In the genomic region with DNA sequence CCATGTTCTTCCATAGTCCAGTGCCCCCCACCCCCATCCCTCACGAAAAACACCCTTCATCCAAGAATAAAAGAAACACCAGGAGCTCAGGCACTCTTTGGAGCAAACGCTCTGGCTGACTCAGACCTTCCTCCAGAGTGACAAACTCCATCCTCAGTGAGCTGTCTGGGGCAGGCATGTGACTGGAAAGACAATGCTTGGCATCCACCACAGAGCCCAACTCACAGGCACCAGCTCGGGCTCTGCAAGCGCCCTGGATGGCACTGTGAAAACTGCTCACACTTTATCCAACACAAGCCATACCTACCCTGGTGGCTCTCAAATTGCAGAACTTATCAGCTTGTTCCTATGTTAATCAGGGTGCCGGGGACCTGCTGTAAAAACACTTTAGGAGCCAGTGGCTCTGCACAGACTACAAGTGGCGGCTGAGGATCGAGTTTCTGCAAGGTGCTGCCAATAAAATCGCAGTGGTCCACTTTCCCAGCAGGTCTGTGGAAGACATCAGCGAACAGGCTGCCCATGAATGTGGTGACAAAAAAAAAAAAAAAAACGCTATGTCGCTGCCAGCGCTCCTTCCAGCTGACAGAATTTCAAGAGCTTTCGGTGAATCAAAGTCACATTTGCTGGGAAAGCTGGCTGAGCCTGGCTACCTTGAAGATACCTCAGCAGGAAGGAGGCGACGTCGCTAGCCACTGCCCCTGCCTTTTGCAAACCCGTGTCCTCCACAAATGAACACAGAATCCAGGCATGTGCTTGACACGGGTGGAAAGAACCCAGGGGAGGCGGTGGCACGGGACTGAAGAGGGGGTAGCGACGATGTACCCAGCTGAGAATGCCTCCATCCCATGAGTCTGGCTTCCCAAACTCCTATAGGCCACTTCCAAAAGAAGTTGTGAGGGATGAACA, we compare ENCODE assay signal across 11 mouse cellular contexts. TPM values are rescaled to one million over a fixed set of nuclear protein-coding genes. Genes with fewer than 3 reads are reported as not detected.
DNase-seq lines count a peak whose midpoint lies in the region; ATAC-seq and TF ChIP-seq lines count a peak whose summit lies in the region.
"Had no signal": no experiment of that assay in that cellular context is flagged by ENCODE, and none has a peak within 500 bp of the region (broad histone marks: within the 10 kb centered on the region; RNA-seq: fewer than 3 reads in every experiment).

No protein-coding gene starts in this region.

- H3K4me3 ChIP-seq in lung, embryonic 16.5 days (ENCODE audit: low read length): no peak overlapping the region
- no peak overlapping the region for H3K4me3 ChIP-seq in hindbrain, embryonic 11.5 days (ENCODE audit: low read depth, low read length)
- H3K4me3 ChIP-seq in midbrain, postnatal 0 days (ENCODE audit: low read depth, low read length): no peak overlapping the region

- no peak overlapping the region for H3K9ac ChIP-seq in lung, embryonic 16.5 days (ENCODE audit: low read length)
- H3K9ac ChIP-seq in hindbrain, embryonic 11.5 days (ENCODE audit: low read depth, low read length): no peak overlapping the region
- H3K9ac ChIP-seq in midbrain, postnatal 0 days (replicated peaks; ENCODE audit: low read length, poor library complexity, severe bottlenecking): no peak overlapping the region
- H3K9ac ChIP-seq: lung, embryonic 14.5 days had no signal

- H3K27me3 ChIP-seq in lung, embryonic 16.5 days (ENCODE audit: control insufficient read depth, insufficient read depth, low read depth, low read length): no peaks in the 10 kb centered on the region
- no peaks in the 10 kb centered on the region for H3K27me3 ChIP-seq in hindbrain, embryonic 11.5 days (ENCODE audit: control insufficient read depth, insufficient read depth, low read length)
- H3K27me3 ChIP-seq in midbrain, postnatal 0 days (ENCODE audit: insufficient read depth, low read length): no peaks in the 10 kb centered on the region

- H3K36me3 ChIP-seq in lung, embryonic 16.5 days (ENCODE audit: control insufficient read depth, insufficient read depth, low read length): no peaks in the 10 kb centered on the region
- no peaks in the 10 kb centered on the region for H3K36me3 ChIP-seq in hindbrain, embryonic 11.5 days (ENCODE audit: control insufficient read depth, insufficient read depth, low read length)
- H3K36me3 ChIP-seq in midbrain, postnatal 0 days (ENCODE audit: insufficient read depth, low read length): no peaks in the 10 kb centered on the region

- 31% methylated on average over 22 of the region's 22 CpGs for WGBS in lung, embryonic 16.5 days
- 36% methylated on average over 22 of the region's 22 CpGs for WGBS in hindbrain, embryonic 11.5 days
- 29% methylated on average over 22 of the region's 22 CpGs for WGBS in midbrain, postnatal 0 days

- no peaks in the 10 kb centered on the region for H3K9me3 ChIP-seq in lung, embryonic 16.5 days (ENCODE audit: control insufficient read depth, low read length)
- H3K9me3 ChIP-seq in hindbrain, embryonic 11.5 days (ENCODE audit: control insufficient read depth, low read length): no peaks in the 10 kb centered on the region
- no peaks in the 10 kb centered on the region for H3K9me3 ChIP-seq in midbrain, postnatal 0 days (ENCODE audit: low read length)

- peak; percentile 24; the same call in 1 of the 2 replicates for ATAC-seq in lung, embryonic 16.5 days (ENCODE audit: low read depth)
- no peak for ATAC-seq in hindbrain, embryonic 11.5 days (ENCODE audit: low FRiP score)
- ATAC-seq in midbrain, postnatal 0 days (ENCODE audit: low FRiP score): no peak
- no peak for ATAC-seq in granulocyte monocyte progenitor cell, adult 5-6 weeks (replicated peaks; ENCODE audit: poor library complexity, severe bottlenecking)

- H3K27ac ChIP-seq in lung, embryonic 16.5 days (ENCODE audit: low read length): no peak overlapping the region
- H3K27ac ChIP-seq in hindbrain, embryonic 11.5 days (ENCODE audit: low read depth, low read length): peak overlapping the region; percentile 44; the same call in 1 of the 2 replicates
- peak overlapping the region; percentile 51; the same call in 1 of the 2 replicates for H3K27ac ChIP-seq in midbrain, postnatal 0 days (ENCODE audit: low read depth, low read length)

- TF ChIP-seq CTCF in midbrain, postnatal 0 days (IDR thresholded peaks at IDR 0.05): no peak

- 0 out of 2 replicates have a peak, but pooled peaks cover 2% of the 10 kb centered on the region for H3K4me1 ChIP-seq in lung, embryonic 16.5 days (replicated peaks; ENCODE audit: control insufficient read depth, insufficient read depth, low read length)
- peaks cover 35% of the 10 kb centered on the region for H3K4me1 ChIP-seq in hindbrain, embryonic 11.5 days (replicated peaks; ENCODE audit: control insufficient read depth, insufficient read depth, low read length)
- peaks cover 5% of the 10 kb centered on the region; the same call in 1 of the 2 replicates for H3K4me1 ChIP-seq in midbrain, postnatal 0 days (ENCODE audit: insufficient read depth, low read length)

- DNase-seq in adrenal gland, postnatal 36 days: peak; percentile 11 to 17
- DNase-seq in adrenal gland, adult (ENCODE audit: inconsistent age in 2 of 2, low spot score in 1 of 2): no peak
- no peak for DNase-seq in lung, adult 18-20 months
- no peak for DNase-seq in hindbrain, embryonic 11.5 days (ENCODE audit: low spot score)
- peak; percentile 64 for DNase-seq in midbrain, postnatal 0 days (ENCODE audit: low spot score)
- DNase-seq in spleen, adult 12 weeks (ENCODE audit: low spot score): no peak
- DNase-seq: embryo, embryonic 11 days; lung, embryonic 14.5 days; thymus, adult 18-20 months had no signal

- no peak overlapping the region for H3K4me2 ChIP-seq in lung, embryonic 16.5 days (ENCODE audit: low read depth, low read length)
- no peak overlapping the region for H3K4me2 ChIP-seq in hindbrain, embryonic 11.5 days (replicated peaks; ENCODE audit: low read depth, low read length)
- peak overlapping the region; percentile 15; the same call in 1 of the 2 replicates for H3K4me2 ChIP-seq in midbrain, postnatal 0 days (ENCODE audit: low read depth, low read length, poor library complexity, severe bottlenecking)
- H3K4me2 ChIP-seq: lung, embryonic 14.5 days had no signal

RNA-seq across cellular contexts. Expression of a gene that starts 45.6 kb away (rescaled TPM):
- total RNA-seq in adrenal gland, postnatal 36 days (2021): 10 to 100 TPM; 13.5 to 18.8 TPM
- polyA plus RNA-seq in lung, embryonic 16.5 days (2015; fragmentation: Nextera tagmentation; extraction: Ambion mirVana): 8.9 and 10.7 TPM in 2 replicates
- polyA plus RNA-seq in hindbrain, embryonic 11.5 days (2014; fragmentation: Nextera tagmentation; extraction: Ambion mirVana): 20.9 and 21.7 TPM in 2 replicates
- 37.1 and 53.8 TPM in 2 replicates for total RNA-seq in midbrain, postnatal 0 days (2014; rRNA removed)
- 17.4 and 18.0 TPM in 2 replicates for polyA plus RNA-seq in midbrain, postnatal 0 days (2015; fragmentation: Nextera tagmentation; extraction: Ambion mirVana)
- total RNA-seq in granulocyte monocyte progenitor cell, adult 5-6 weeks (2014; fragmentation: Nextera tagmentation): 29.4 and 39.0 TPM in 2 replicates
- 13.4 and 15.6 TPM in 2 replicates for total RNA-seq in granulocyte monocyte progenitor cell, adult 5-6 weeks (2017)

Comparison
In these comparisons a context has a peak if more than half of its experiments do, and no peak if none do; other contexts are left out.
1. DNase-seq: peak in adrenal gland, postnatal 36 days (2 of 2) and midbrain, postnatal 0 days (single experiment); none in adrenal gland, adult (0 of 2), lung, adult 18-20 months (0 of 2), hindbrain, embryonic 11.5 days (single experiment) and spleen, adult 12 weeks (single experiment).